Mouse (Mus musculus): ENCODE data around the gene Olfr1329. TPM values are rescaled to one million over a fixed set of nuclear protein-coding genes. Genes with fewer than 3 reads are reported as not detected.
"Not testable (repeated sequence)": the region's sequence is repeated elsewhere in the genome, so short reads cannot be mapped to it uniquely, and the experiment has no call there.

Olfr1329 gene
- not detected in 2 replicates for total RNA-seq (2015)
- not detected in 2 replicates for total RNA-seq (2017)

GRCm38 (mm10) chr4:118917365-118917764, at the start of gene Olfr1329:
Gene Olfr1329 (minus strand): TSS chr4:118917465.
- not testable (repeated sequence) for ATAC-seq (ENCODE audit: poor library complexity, severe bottlenecking)

- no peak for ATAC-seq (ENCODE audit: poor library complexity, severe bottlenecking)
These were observed 43.9 kb upstream of the Olfr1329 start, which contains the start of gene Lao1 for GRCm38 (mm10) chr4:118961141-118961628. Gene Lao1 (plus strand): TSS chr4:118961578.

GRCm38 (mm10) chr4:118958812-118959211, 41.5 kb upstream of the Olfr1329 start:
- ATAC-seq (ENCODE audit: poor library complexity, severe bottlenecking) = no peak

GRCm38 (mm10) chr4:118938512-118938911, 21.2 kb upstream of the Olfr1329 start, which contains the start of gene Olfr1328:
Gene Olfr1328 (minus strand): TSS chr4:118938612.
- no peak for ATAC-seq (ENCODE audit: poor library complexity, severe bottlenecking)

GRCm38 (mm10) chr4:118931326-118931725, 14.1 kb upstream of the Olfr1329 start:
- ATAC-seq (ENCODE audit: poor library complexity, severe bottlenecking) = not testable (repeated sequence)

GRCm38 (mm10) chr4:118901981-118902380, 15.3 kb downstream of the Olfr1329 start:
- ATAC-seq (ENCODE audit: poor library complexity, severe bottlenecking) = no peak

- no peak for ATAC-seq (ENCODE audit: poor library complexity, severe bottlenecking)
These were observed 29.0 kb downstream of the Olfr1329 start, which contains the start of gene Olfr1330 for GRCm38 (mm10) chr4:118888297-118888696. Gene Olfr1330 (plus strand): TSS chr4:118888597.

GRCm38 (mm10) chr4:118867566-118867965, 49.7 kb downstream of the Olfr1329 start:
- no peak for ATAC-seq (ENCODE audit: poor library complexity, severe bottlenecking)

Other genes with a start within 250 kb of the Olfr1329 start
- not detected in 2 replicates for gene Olfr1342, start 224.7 kb downstream of the Olfr1329 start, total RNA-seq (2015)
- not detected in 2 replicates for gene Olfr1342, start 224.7 kb downstream of the Olfr1329 start, total RNA-seq (2017)
- not detected in 2 replicates for gene Olfr1341, start 213.9 kb downstream of the Olfr1329 start, total RNA-seq (2015)
- not detected in 2 replicates for gene Olfr1341, start 213.9 kb downstream of the Olfr1329 start, total RNA-seq (2017)
- gene Olfr1340, start 197.3 kb downstream of the Olfr1329 start, total RNA-seq (2015) = not detected in 2 replicates
- gene Olfr1340, start 197.3 kb downstream of the Olfr1329 start, total RNA-seq (2017) = not detected in 2 replicates
- not detected in 2 replicates for gene Olfr1339, start 185.3 kb downstream of the Olfr1329 start, total RNA-seq (2015)
- gene Olfr1339, start 185.3 kb downstream of the Olfr1329 start, total RNA-seq (2017) = not detected in 2 replicates
- not detected in 2 replicates for gene Olfr1338, start 158.7 kb downstream of the Olfr1329 start, total RNA-seq (2015)
- not detected in 2 replicates for gene Olfr1338, start 158.7 kb downstream of the Olfr1329 start, total RNA-seq (2017)
- not detected in 2 replicates for gene Olfr1337, start 134.9 kb downstream of the Olfr1329 start, total RNA-seq (2015)
- gene Olfr1337, start 134.9 kb downstream of the Olfr1329 start, total RNA-seq (2017) = not detected in 2 replicates
- gene Olfr1335, start 107.5 kb downstream of the Olfr1329 start, total RNA-seq (2015) = not detected in 2 replicates
- not detected in 2 replicates for gene Olfr1335, start 107.5 kb downstream of the Olfr1329 start, total RNA-seq (2017)
- not detected in 2 replicates for gene Olfr1333, start 81.2 kb downstream of the Olfr1329 start, total RNA-seq (2015)
- gene Olfr1333, start 81.2 kb downstream of the Olfr1329 start, total RNA-seq (2017) = not detected in 2 replicates
- not detected in 2 replicates for gene Olfr1331, start 52.8 kb downstream of the Olfr1329 start, total RNA-seq (2015)
- gene Olfr1331, start 52.8 kb downstream of the Olfr1329 start, total RNA-seq (2017) = not detected in 2 replicates
- gene Olfr1330, start 28.9 kb downstream of the Olfr1329 start, total RNA-seq (2015) = not detected in 2 replicates
- gene Olfr1330, start 28.9 kb downstream of the Olfr1329 start, total RNA-seq (2017) = not detected in 2 replicates
- not detected in 2 replicates for gene Olfr1328, start 21.1 kb upstream of the Olfr1329 start, total RNA-seq (2015)
- gene Olfr1328, start 21.1 kb upstream of the Olfr1329 start, total RNA-seq (2017) = not detected in 2 replicates
- gene Lao1, start 44.1 kb upstream of the Olfr1329 start, total RNA-seq (2015) = not detected in 2 replicates
- gene Lao1, start 44.1 kb upstream of the Olfr1329 start, total RNA-seq (2017) = not detected in 2 replicates
- gene Slc2a1, start 191.2 kb upstream of the Olfr1329 start, total RNA-seq (2015) = 9.0 and 14.4 TPM in 2 replicates
- 14.3 and 18.0 TPM in 2 replicates for gene Slc2a1, start 191.2 kb upstream of the Olfr1329 start, total RNA-seq (2017)